Mouse (Mus musculus) embryo, embryonic 9.5 days (tissue): ENCODE data around the gene Kifc1.

ENCODE experiments used
- DNase-seq: peaks from one replicate; pipeline ENCODE4 v3.0.0-alpha.2; 2017; ENCODE audit errors: extremely low spot score

Kifc1 gene

DNA sequence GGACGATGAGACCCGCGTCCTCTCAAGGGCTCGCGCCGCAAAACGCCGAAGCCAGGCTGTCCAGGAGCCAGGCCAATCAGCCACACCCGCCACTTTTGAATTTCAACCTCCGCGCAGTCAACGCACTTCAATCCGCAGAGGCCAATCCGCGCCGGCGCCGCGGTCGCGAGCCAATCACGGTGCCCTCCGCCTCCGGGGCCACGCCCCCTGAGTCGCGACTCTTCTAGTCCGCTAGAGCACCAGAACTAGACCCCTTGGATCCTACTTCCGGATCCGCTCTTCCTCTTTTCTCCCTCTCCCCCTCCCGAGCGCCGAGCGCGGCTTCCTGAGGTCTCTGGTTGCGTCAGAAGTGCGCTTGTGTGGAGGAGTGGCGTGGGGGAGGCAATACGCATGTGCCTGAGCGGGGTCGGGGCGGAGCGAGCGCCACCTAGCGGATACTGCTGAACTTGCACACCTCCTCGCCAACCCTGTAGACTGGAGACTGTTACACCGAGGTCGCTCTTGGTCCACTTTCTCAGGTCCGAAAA is at the start of gene Kifc1:
TSS of gene Kifc1 (minus strand) at position 129 of the 527 bp plus-strand sequence.
- peak; percentile 100 for DNase-seq

DNA sequence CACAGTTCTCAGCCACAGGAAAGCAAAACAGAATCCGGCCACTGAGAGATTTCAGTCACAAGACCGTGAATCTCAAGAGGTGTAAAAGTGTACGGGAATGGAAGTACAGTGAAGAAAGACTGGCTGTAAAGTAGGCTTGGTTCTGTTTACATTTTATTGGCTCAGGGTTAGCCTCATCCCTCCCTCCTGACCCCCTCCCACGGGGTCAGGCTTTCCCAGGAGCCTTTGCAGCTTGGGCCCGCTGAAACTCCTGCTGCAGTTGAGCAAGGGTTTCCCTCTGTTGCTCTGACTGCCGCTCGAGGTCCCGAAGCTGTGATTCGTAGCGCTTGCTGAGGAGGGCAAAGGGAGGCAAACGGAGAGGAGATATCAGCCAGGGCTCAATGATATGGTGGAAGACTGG is 48.3 kb upstream of the Kifc1 start:
- no peak for DNase-seq

DNA sequence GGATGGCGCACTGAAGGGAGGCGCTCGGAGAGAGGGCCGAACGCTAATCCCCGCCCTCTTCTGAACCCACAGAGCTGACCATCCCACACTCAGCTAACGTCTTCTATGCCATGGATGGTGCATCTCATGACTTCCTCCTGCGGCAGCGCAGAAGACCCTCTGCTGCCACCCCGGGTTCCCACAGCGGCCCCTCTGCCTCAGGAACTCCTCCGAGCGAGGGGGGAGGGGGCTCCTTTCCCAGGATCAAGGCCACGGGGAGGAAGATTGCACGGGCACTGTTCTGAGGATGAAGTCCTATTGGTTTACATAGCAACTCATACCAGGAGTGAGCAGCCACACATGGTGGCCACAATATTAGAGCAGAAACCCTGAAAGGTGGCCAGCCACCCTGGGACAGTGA is 46.5 kb upstream of the Kifc1 start:
- DNase-seq: no peak

DNA sequence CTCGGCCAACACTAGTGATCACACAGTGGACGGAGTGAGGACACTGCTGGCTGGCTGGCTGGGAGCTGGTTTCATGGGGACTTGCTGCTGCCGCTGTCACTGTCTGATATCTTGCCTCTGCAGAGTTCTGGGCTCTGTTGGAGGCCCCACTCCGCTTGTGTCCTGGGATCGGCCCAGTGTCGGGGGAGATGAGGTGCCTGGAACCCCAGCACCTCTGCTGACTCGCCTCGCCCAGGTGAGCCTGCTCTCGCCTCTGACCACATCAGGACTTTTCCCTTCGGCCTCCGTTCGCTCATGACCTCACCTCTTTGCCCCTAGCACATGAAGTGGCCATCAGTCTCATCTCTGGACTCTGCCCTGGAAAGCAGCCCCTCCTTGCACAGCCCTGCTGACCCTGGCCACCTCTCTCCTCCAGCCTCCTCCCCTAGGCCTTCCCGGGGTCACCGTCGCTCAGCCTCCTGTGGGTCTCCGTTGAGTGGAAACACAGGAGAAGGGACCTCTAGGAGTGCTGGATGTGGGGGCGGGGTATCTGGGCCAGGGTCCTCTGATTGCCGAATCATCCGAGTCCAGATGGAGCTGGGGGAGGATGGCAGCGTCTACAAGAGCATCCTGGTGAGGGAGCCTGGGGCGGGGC is 45.1 kb upstream of the Kifc1 start:
- no peak for DNase-seq

DNA sequence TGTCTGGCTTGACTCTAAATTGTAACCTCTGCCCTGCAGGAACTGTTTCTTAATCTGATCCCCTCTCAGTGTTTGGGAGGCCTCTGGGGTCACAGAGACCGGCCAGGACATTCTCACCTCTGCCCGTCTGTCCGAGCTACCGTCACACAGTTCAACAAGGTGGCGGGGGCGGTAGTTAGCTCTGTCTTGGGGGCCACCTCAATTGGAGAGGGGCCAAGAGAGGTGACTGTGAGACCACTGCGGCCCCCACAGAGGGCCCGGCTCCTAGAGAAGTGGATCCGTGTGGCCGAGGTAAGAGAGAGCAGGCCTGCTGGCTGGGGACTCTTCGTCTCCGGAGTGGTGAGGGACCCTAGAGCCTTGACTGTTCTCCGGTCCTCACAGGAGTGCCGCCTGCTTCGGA is 42.5 kb upstream of the Kifc1 start:
- no peak for DNase-seq

DNA sequence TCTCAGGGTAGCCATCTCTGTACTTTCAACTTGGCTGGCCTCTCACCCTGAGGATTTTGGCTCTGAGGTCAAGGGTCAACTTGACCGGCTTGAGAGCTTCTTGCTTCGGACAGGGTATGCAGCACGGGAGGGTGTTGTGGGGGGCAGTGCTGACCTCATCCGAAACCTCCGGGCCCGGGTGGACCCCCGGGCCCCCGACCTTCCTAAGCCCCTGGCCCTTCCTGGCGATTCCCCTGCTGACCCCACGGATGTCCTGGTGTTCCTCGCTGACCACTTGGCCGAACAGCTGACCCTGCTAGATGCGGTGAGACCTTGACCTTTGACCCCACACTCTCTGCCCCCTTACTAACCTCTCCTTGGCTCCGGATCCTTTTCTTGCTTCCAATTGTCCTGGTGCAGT is 42.0 kb upstream of the Kifc1 start:
- no peak for DNase-seq

DNA sequence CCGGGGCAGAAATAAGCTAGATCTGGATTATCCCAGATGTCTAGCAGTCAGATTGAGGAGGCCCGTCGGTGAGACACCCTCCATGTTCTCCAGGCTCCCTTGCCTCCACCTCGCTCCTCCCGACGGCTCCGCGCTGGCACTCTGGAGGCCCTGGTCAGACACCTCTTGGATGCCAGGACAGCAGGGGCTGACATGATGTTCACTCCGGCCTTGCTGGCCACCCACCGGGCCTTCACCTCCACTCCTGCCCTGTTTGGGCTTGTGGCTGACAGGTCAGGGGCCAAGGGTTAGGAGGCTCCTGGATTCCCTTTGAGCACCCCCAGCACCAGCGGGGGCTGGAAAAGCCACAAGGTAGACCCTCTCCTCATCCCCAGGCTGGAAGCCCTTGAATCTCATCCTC is 41.5 kb upstream of the Kifc1 start:
- DNase-seq: no peak

DNA sequence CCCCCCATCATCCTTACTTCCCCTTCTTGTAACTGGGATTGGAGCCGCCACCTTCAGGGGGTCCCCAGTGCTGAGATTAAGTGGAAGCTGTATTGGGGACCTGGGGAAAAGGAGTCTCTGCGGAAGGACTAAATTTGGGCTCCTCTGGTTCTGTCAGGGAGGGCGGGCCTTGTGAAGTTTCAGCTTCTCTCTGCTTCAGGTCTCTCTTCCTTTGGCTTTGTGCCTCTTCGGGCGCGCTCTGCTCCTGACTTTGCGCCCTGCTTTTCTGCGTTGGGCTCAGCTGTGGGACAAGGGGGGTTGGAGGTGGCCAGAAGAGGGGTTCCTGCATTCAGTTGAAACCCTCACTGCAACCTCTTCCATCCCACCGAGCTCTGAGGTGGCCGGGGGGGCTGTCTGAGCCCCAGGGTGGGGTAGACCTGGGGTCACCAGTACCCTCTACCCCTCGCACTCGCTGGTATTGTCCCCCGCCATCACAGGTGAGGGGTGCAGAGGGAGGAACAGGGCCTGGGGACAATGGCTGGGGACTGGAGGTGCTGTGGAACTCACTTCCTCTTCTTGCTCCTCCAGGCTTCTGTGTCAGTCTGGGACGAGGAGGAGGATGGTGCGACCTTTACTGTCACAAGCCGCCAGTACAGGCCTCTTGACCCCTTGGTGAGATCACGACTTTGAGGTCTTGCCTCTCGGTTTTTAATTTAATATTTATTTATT is 40.9 kb upstream of the Kifc1 start:
- DNase-seq: no peak

DNA sequence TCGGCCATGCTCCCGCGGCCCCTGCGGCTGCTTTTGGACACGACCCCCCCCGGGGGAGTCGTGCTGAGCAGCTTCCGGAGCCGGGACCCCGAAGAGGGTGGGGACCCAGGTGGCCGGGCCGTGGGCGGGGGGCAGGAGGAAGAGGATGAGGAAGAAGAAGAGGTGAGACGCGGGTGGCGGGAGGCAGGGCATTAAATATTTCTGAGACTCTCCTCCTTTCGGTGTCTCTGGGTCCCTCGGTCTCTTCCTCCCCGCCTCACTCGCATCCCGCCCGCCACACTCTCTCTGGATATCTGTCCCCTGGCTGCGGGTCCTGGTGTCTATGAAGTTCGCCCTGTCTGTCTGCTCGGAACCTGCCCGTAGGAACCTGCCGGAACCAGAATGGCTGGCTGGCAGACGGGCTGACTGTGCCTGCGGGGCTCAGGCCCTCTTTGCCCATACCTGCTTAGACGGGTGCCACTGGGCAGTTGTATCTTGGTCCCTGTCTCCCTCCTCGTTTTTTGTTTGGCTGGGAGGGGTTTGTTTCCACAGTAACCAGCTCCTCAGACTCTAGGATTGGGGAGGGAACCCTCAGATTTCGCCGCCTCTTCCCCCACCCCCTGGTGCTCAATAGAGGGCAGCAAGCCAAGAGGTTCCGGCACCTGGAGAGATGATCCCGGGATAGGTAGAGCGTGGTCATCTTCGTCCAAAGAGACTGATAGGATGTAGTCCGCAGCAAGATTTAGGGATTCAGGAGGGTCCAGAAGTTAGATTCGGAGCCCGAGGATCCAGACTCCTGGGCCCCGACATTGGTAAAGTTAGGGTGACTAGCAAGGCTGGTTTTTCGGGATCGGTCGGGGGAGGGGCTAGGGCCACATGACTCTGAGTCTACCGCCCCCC is 40.1 kb upstream of the Kifc1 start:
- DNase-seq: peak; percentile 46

DNA sequence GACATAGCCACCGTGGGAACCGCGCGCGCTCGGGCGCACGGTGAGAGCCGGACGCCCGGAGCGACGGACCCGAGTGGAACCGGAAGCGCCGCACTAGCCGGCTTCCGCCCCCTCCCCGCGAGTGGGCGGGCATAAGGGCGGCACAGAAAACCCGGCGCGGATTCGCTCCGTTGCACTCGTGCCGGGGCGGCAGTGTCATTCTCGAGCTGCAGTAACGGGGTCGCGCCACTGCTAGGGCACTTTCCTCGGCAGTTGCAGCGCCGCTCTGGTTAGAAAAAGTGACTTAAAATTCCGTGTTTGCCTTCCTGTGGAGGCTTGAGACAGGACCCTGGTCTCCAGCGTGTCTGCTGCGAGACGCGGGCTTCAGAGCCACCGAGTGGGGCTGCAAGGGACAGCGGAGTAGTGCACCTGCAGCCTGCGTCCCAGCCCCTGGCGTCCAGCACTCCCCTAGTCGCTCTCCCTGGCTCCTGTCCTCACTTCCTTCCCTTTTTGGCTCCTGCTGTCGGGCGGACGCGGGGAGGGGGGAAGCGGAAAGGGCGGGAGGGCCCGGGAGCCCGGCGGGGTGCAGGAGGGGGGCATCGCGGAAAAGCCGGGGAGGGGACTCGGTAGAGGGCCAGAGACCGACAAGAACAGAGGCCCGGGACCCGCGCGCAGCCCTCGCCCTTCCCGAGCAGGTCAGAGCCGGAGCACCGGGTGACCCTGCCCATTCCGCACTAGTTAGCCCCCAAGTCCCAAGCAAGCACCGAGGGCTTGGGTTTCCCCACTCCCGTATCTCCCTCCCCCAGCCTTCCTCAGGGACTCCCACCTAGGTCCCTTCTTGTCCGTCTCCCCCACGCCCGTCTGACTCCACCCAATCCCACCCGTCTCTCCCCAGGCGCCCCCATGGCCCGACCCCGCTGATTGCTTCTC is 39.2 kb upstream of the Kifc1 start, which contains the start of gene Rgl2:
TSS of gene Rgl2 (plus strand) at position 173 of the 909 bp plus-strand sequence.
- DNase-seq: peak; percentile 97

DNA sequence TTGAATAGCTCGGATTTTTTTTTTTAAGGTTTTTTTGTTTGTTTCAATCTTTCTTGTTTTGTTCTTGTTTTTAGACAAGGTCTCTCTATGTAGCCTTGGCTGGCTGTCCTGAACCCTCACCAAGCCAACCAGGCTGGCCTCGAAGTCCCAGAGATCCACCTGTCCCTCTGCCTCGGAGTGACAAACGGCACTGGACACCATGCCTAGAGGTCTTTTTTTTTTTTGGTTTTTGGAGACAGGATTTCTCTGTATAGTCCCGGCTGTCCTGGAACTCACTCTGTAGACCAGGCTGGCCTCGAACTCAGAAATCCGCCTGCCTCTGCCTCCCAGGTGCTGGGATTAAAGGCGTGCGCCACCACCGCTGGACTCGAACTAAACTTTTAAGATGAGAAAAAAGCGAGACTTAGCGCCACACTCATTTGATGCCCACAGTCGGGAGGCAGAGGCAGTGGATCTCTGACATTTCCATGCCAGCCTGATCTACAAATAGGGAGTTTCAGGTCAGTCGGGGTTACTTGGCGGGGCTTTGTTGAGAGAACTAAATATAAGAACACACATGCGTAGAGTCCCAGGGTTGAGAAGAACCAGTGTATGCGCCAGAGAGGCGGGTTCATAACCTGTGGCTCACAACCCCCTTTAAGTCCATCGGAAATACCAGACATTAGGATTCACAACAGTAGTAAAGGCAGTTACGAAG is 37.9 kb upstream of the Kifc1 start:
- DNase-seq: no peak

DNA sequence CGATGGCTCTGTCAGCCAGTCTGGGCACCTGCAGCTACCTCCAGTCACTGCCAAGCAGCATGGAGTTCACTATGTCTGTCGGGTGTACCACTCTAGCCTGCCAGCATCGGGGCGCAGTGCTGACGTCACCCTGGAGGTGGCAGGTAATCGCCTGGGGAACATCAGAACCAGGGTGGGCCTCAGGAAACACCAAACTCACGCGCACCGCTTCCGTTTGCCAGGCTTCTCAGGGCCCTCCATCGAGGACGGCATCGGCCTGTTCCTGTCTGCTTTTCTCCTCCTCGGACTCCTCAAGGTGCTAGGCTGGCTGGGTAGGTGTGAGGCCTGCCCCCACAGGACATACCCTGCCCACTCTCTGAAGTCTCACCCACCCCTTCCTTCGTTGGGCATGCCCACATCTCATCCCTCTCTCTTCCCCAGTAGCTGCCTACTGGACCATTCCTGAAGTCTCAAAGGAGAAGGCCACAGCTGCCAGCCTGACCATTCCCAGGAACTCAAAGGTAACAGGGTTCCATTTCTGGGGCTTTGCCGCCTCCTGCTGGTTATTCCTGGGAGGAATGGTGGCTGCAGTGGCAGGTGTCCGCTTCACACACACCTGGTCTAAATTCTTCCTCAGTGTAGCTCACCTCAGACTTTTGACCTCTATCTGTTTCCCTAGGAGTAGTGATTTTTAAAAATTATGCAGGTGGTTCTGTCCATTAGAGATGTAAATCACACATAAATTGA is 35.9 kb upstream of the Kifc1 start:
- DNase-seq: peak; percentile 37

DNA sequence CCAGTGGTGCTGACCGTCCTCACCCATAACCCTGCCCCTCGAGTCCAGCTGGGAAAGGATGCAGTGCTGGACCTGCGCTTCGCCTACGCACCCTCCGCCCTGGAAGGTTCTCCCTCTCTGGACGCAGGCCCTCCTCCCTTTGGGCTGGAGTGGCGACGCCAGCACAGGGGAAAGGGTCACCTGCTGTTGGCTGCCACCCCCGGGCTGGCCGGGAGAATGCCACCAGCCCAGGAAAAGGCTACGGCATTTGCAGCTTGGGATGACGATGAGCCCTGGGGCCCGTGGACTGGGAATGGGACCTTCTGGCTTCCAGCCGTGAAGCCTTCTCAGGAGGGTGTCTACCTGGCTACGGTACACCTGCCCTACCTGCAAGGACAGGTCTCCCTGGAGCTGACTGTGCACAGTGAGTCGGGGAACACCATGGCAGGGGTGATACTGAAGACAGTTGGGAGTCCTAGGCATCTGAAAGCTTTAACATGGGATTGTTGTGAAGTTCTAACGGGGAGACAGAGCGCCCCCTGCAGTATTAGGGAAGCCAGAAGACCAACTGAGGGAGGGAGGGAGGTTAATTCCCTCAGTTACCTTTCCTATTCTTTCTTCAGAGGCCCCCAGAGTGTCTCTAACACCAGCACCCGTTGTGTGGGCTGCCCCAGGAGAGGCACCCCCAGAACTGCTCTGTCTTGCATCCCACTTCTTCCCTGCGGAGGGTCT is 35.1 kb upstream of the Kifc1 start:
- no peak for DNase-seq

DNA sequence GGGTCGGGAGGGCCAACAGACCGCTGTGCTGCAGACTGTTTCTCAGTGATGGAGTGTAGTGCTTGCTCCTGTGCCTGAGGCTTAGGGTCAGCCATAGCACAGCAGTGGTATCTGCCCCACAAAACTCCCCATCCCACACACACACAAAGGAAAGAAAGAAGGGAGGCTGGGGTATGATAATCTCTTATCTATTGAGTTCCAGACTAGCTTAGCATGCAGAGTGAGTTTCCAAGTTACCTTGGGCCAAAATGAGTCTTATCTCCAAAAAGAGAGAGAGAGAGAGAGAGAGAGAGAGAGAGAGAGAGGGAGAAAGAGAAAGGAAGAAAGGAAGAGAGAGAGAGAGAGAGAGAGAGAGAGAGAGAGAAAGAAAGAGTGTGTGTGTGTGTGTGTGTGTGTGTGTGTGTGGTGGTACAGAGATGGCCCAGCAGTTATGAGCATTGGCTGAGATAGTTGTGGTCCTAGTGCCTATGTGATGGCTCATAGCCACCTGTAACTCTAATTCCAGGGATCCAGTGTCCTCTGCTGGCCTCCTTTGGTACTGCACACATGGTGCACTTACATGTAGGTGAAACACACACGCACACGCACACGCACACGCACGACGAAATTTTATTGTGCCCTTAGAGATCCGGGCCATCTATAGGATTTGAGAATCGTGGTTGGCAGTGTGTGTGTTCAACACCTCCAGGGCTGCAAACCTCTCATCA is 34.3 kb upstream of the Kifc1 start:
- no peak for DNase-seq

DNA sequence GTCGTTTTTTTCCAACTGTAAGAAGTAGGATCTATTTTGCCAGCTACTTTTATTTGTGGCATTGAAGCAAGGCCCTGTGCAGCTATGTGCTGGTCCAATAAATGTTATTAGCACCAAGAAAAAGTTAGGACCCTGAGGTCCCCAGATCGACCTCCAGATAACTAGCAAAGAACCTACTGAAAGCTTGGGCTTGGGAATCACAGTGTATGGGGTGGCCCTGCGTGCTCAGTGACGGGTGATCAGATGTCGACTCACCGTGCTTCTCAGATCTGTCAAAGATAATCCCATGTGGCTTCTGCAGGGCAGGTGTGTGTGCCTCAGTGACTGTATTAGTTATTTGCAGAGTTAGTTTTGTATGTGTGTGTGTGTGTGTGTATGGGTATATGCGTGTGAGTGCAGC is 30.9 kb upstream of the Kifc1 start:
- no peak for DNase-seq

DNA sequence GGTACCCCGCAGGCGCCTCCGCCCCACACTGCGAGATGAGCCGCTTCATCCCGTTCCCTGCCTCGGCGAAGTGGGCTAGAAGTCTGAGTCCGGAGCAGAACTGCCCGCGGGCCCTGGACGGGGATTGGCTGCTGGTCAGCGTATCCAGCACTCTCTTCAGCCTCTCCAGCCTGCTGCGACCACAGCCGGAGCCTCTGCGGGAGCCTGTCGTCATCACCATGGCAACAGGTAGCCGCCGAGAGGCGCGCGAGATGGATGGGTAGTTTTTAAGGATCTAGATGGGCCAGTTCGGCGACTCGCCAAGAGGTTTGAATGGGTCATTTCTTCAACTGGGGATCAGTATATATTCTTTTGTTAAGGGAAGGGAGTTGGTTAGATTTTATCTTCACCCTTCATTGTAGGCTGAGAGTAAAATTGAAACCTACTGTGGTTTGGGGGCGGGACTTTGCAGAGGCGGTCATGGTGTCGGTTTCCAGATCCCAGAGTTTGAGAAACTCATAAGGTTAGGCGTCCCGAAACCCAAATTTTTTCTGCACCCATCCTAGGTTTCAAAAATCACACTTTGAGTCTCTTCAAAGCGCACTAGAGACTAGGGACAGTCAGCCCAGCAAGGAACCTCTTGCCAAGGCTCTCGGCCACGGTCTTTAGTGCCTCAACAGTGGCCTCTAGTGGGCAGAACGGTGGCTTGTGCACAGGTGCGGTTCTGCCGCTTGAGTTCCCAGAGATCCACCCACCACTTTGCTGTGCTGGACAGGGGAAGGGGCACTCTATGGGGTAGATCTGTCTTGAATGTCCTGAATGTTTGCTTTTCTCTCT is 30.0 kb upstream of the Kifc1 start:
- peak; percentile 86 for DNase-seq

DNA sequence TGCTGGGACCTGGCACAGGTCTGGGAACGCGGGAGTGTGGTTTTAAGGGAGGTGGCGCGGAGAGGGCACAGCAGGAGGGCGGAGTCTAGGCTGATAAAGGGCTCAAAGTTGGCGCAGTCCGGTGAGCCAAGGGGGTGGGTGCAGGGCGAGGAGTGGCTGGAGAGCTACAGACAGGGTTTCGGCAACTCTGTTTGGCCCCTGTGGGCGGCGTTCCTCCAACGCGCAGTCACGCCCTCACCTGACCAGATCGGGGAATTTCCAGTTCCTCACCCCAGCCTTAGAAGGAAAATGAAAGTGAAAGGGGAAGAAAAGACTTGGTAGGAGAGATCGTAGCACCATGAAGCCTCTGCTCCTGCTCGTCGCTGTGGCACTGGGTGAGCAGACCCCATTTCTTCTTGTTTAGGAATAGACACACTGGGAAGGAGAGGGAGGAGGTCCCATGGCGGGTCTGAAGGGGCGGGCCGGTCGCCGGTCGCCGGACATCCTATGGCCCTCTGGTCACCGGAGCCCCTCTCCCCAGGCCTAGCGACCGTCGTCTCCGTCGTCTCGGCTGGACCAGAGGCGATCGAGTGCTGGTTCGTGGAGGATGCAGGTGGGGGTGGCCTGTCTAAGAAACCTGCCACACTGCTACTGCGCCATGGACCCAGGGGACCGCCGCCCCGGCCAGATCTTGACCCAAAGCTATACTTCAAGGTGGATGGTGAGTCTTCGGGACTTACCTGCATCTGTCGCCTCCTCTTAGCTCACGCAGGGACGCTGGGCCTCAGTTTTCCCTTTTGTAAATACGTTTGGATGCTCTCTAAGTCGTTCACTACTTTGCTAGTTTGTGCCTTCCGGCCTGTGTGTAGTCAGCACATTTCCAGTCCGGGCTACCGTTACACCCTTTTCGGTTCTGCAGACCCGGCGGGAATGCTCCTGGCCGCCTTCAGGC is 29.2 kb upstream of the Kifc1 start:
- peak; percentile 60 for DNase-seq
